Mouse (Mus musculus): ENCODE measurements around the gene Cenpb.

Gene Cenpb

GRCm38 (mm10) chr2:131196606-131197316, 16.9 kb upstream of the Cenpb start:
- no peak for DNase-seq

GRCm38 (mm10) chr2:131191005-131191390, 11.1 kb upstream of the Cenpb start:
- no peak for DNase-seq

- DNase-seq, result no peak
Measured at GRCm38 (mm10) chr2:131190344-131191004, 10.6 kb upstream of the Cenpb start.

- DNase-seq, result no peak
Measured at GRCm38 (mm10) chr2:131189521-131190309, 9.8 kb upstream of the Cenpb start.

GRCm38 (mm10) chr2:131188311-131188710, 8.4 kb upstream of the Cenpb start:
- DNase-seq, result no peak

GRCm38 (mm10) chr2:131187602-131187922, 7.7 kb upstream of the Cenpb start:
- DNase-seq, result no peak

GRCm38 (mm10) chr2:131186771-131187601, 7.1 kb upstream of the Cenpb start, which contains the start of the genes Cdc25b and Spef1:
TSS of gene Cdc25b (plus strand) at chr2:131186949.
TSS of gene Spef1 (minus strand) at chr2:131187282.
- DNase-seq, result peak; percentile 86

GRCm38 (mm10) chr2:131186343-131186742, 6.5 kb upstream of the Cenpb start:
- no peak for DNase-seq

GRCm38 (mm10) chr2:131179246-131179886, 501 bp downstream of the Cenpb start:
- DNase-seq, result peak; percentile 48

- no peak for DNase-seq
Measured at GRCm38 (mm10) chr2:131178828-131179245, 1.0 kb downstream of the Cenpb start.

- no peak for DNase-seq
Measured at GRCm38 (mm10) chr2:131177932-131178331, 1.9 kb downstream of the Cenpb start.

- no peak for DNase-seq
Measured at GRCm38 (mm10) chr2:131176491-131176890, 3.4 kb downstream of the Cenpb start.

- no peak for DNase-seq
Measured at GRCm38 (mm10) chr2:131175945-131176309, 3.9 kb downstream of the Cenpb start.

- DNase-seq, result no peak
Measured at GRCm38 (mm10) chr2:131175286-131175944, 4.5 kb downstream of the Cenpb start.

GRCm38 (mm10) chr2:131174700-131175099, 5.2 kb downstream of the Cenpb start:
- peak; percentile 42 for DNase-seq

- DNase-seq, result no peak
Measured at GRCm38 (mm10) chr2:131172322-131172721, 7.5 kb downstream of the Cenpb start.

GRCm38 (mm10) chr2:131171401-131172104, 8.3 kb downstream of the Cenpb start:
- peak; percentile 71 for DNase-seq

GRCm38 (mm10) chr2:131170936-131171335, 8.9 kb downstream of the Cenpb start:
- DNase-seq, result no peak

- no peak for DNase-seq
Measured at GRCm38 (mm10) chr2:131168914-131169313, 11.0 kb downstream of the Cenpb start.

GRCm38 (mm10) chr2:131167984-131168383, 11.9 kb downstream of the Cenpb start:
- DNase-seq, result no peak

- DNase-seq, result no peak
Measured at GRCm38 (mm10) chr2:131166172-131166571, 13.7 kb downstream of the Cenpb start.
